Mouse (Mus musculus) R1 (cell line): ENCODE data around the gene Pom121.

Source experiments
- DNase-seq: peaks from one replicate; pipeline ENCODE4 v3.0.0-alpha.2; 2018; ENCODE audit warnings: low read depth, low spot score

Pom121 gene

GRCm38 (mm10) chr5:135394004-135394823, at the start of gene Pom121:
TSS of gene Pom121 (minus strand) at chr5:135394546.
- peak; percentile 75 for DNase-seq

- no peak for DNase-seq
These were observed 48.1 kb upstream of the Pom121 start for GRCm38 (mm10) chr5:135442430-135442829.

- no peak for DNase-seq
These were observed 40.7 kb upstream of the Pom121 start for GRCm38 (mm10) chr5:135435039-135435438.

- DNase-seq, result peak; percentile 71
These were observed 39.5 kb upstream of the Pom121 start for GRCm38 (mm10) chr5:135433861-135434260.

- no peak for DNase-seq
These were observed 36.8 kb upstream of the Pom121 start for GRCm38 (mm10) chr5:135431111-135431510.

- peak; percentile 50 for DNase-seq
These were observed 34.4 kb upstream of the Pom121 start for GRCm38 (mm10) chr5:135428786-135429185.

GRCm38 (mm10) chr5:135410266-135410665, 15.9 kb upstream of the Pom121 start:
- no peak for DNase-seq

GRCm38 (mm10) chr5:135408114-135408513, 13.8 kb upstream of the Pom121 start:
- no peak for DNase-seq

GRCm38 (mm10) chr5:135405437-135405836, 11.1 kb upstream of the Pom121 start:
- DNase-seq, result no peak

- DNase-seq, result peak; percentile 96
These were observed 10.3 kb upstream of the Pom121 start for GRCm38 (mm10) chr5:135404623-135405022.

GRCm38 (mm10) chr5:135400244-135400643, 5.9 kb upstream of the Pom121 start:
- DNase-seq, result peak; percentile 79

- no peak for DNase-seq
These were observed 5.0 kb upstream of the Pom121 start for GRCm38 (mm10) chr5:135399382-135399781.

- DNase-seq, result peak; percentile 77
These were observed 1.5 kb upstream of the Pom121 start for GRCm38 (mm10) chr5:135395826-135396225.

- peak; percentile 51 for DNase-seq
These were observed 10.6 kb downstream of the Pom121 start for GRCm38 (mm10) chr5:135383771-135384170.

GRCm38 (mm10) chr5:135382746-135383145, 11.6 kb downstream of the Pom121 start:
- no peak for DNase-seq

GRCm38 (mm10) chr5:135381356-135381925, 12.9 kb downstream of the Pom121 start:
- DNase-seq, result no peak

- no peak for DNase-seq
These were observed 13.7 kb downstream of the Pom121 start for GRCm38 (mm10) chr5:135380681-135381080.

- DNase-seq, result no peak
These were observed 18.0 kb downstream of the Pom121 start for GRCm38 (mm10) chr5:135376341-135376740.

- no peak for DNase-seq
These were observed 19.2 kb downstream of the Pom121 start for GRCm38 (mm10) chr5:135375167-135375566.

GRCm38 (mm10) chr5:135373601-135374000, 20.7 kb downstream of the Pom121 start:
- DNase-seq, result peak; percentile 70

- DNase-seq, result no peak
These were observed 23.2 kb downstream of the Pom121 start for GRCm38 (mm10) chr5:135371195-135371594.

GRCm38 (mm10) chr5:135369787-135370654, 24.3 kb downstream of the Pom121 start, which contains the start of gene Nsun5:
TSS of gene Nsun5 (plus strand) at chr5:135369953.
- DNase-seq, result peak; percentile 97
